Mouse (Mus musculus) olfactory bulb, adult 2 months (tissue): ENCODE results near the gene S100a4.

Source experiments
- CTCF ChIP-seq: fragments of 200-500 bp; IDR thresholded peaks from 2 replicates; pipeline ENCODE4 v1.5.1; 2012; ENCODE audit warnings: low read depth, mild to moderate bottlenecking, low read length, moderate library complexity; ENCODE audit not compliant: insufficient read depth
- POLR2A ChIP-seq: fragments of 200-500 bp; IDR thresholded peaks from 2 replicates; pipeline ENCODE4 v1.6.1; 2012; ENCODE audit warnings: mild to moderate bottlenecking, low read depth, low read length, moderate library complexity; ENCODE audit not compliant: insufficient read depth

DNA sequence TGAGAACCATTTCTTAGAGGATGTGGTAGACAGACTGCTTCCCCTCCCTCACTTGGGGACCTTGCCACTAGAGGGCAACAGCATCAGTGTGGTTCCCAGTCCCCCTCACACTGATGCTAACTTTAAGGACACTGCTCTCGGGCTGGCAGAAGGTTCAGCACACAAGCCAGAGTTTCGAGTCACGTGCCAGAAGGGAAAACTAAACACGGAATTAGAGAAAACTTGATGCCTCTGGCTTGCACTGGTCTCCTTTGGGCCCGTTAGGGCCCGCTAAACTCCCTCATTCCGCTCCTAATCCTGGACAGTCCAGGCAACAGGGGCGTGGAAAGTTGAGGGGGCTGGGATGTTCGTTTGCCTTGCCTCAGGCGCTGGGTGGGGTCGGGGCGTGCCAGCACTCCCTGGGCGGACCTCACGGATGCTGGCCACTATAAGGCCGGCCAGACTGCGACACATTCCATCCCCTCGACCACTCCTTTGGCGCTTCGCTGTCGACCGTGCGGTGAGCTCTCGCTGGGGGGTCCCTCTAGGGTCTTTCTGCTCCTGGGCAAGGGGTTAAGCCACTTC, 9.2 kb downstream of the S100a4 start, which contains the start of gene S100a6:
- TF ChIP-seq CTCF (no peak), POLR2A (no peak)
